Mouse (Mus musculus): ENCODE results near the gene 4930451I11Rik.

4930451I11Rik gene

GRCm38 (mm10) chr7:126832036-126832598 lies 678 bp upstream of the 4930451I11Rik start:
- DNase-seq = peak; percentile 90

- no peak for DNase-seq
Observed at GRCm38 (mm10) chr7:126825952-126826351, 5.5 kb downstream of the 4930451I11Rik start.

- peak; percentile 58 for DNase-seq
Observed at GRCm38 (mm10) chr7:126825403-126825802, 6.0 kb downstream of the 4930451I11Rik start.

- DNase-seq = no peak
Observed at GRCm38 (mm10) chr7:126823940-126824339, 7.5 kb downstream of the 4930451I11Rik start.

- DNase-seq = no peak
Observed at GRCm38 (mm10) chr7:126823202-126823711, 8.2 kb downstream of the 4930451I11Rik start.

- DNase-seq = no peak
Observed at GRCm38 (mm10) chr7:126822741-126823140, 8.7 kb downstream of the 4930451I11Rik start.

GRCm38 (mm10) chr7:126821835-126822511 lies 9.5 kb downstream of the 4930451I11Rik start:
- DNase-seq = peak; percentile 90

GRCm38 (mm10) chr7:126818818-126819217 lies 12.6 kb downstream of the 4930451I11Rik start:
- DNase-seq = no peak

- no peak for DNase-seq
Observed at GRCm38 (mm10) chr7:126817595-126817994, 13.8 kb downstream of the 4930451I11Rik start.

GRCm38 (mm10) chr7:126816494-126816893 lies 14.9 kb downstream of the 4930451I11Rik start:
- no peak for DNase-seq

GRCm38 (mm10) chr7:126815726-126816222 lies 15.7 kb downstream of the 4930451I11Rik start:
- no peak for DNase-seq

GRCm38 (mm10) chr7:126809723-126810369 lies 21.6 kb downstream of the 4930451I11Rik start:
- no peak for DNase-seq

- DNase-seq = peak; percentile 93
Observed at GRCm38 (mm10) chr7:126808703-126809455, 22.6 kb downstream of the 4930451I11Rik start.

GRCm38 (mm10) chr7:126807405-126807804 lies 24.0 kb downstream of the 4930451I11Rik start:
- DNase-seq = no peak

- peak; percentile 63 for DNase-seq
Observed at GRCm38 (mm10) chr7:126806956-126807355, 24.5 kb downstream of the 4930451I11Rik start.

GRCm38 (mm10) chr7:126803751-126804150 lies 27.7 kb downstream of the 4930451I11Rik start:
- DNase-seq = no peak

- DNase-seq = no peak
Observed at GRCm38 (mm10) chr7:126803181-126803580, 28.3 kb downstream of the 4930451I11Rik start.

- no peak for DNase-seq
Observed at GRCm38 (mm10) chr7:126802134-126802889, 29.1 kb downstream of the 4930451I11Rik start.

- no peak for DNase-seq
Observed at GRCm38 (mm10) chr7:126801057-126801422, 30.4 kb downstream of the 4930451I11Rik start.

GRCm38 (mm10) chr7:126800269-126801056 lies 31.0 kb downstream of the 4930451I11Rik start:
- peak; percentile 16 for DNase-seq

Data from kidney, postnatal 10 days (tissue).